Mouse (Mus musculus): ENCODE data around the gene Mllt6.

DNA sequence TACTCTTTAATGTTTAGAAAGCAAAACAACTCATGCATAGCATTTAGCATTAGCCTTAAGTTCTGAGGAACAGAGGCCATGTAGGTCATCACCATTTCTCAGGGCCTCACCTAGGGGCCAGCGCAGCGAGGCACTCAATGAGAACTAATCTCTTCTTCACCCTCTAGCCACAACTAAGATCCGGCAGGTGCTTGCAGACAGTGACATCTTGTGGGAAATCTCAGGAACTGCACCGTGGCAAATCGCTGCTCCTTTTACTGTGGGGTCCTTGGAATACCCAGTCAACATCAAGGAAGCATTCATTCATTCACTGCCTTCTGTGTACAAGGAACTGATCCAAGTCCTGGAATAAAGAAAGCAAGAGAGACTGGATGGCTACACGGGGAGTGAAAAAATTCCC is 40.8 kb upstream of the Mllt6 start:
- TF ChIP-seq POLR2A (IDR thresholded peaks at IDR 0.05; ENCODE audit: borderline replicate concordance, insufficient read depth, low read length): no peak
- peak; percentile 99 for TF ChIP-seq CTCF (IDR thresholded peaks at IDR 0.05; ENCODE audit: borderline replicate concordance, insufficient read depth, low read depth, low read length)

All from cerebellum, adult 2 months (tissue).